Mouse (Mus musculus): ENCODE data around the gene Lax1. TPM values are rescaled to one million over a fixed set of nuclear protein-coding genes. Genes with fewer than 3 reads are reported as not detected.

The Lax1 gene
- total and polyA plus RNA-seq, 3 experiments: 14.2 to 15.6 (median 14.9) TPM

GRCm38 (mm10) chr1:133718296-133718695 lies 28.4 kb upstream of the Lax1 start:
- Histone ChIP-seq H3K4me2 (ENCODE audit: insufficient read depth, low read depth, poor library complexity, severe bottlenecking) (no peak overlapping the region), H3K9me3 (replicated peaks; ENCODE audit: low read length) (no peaks in the 10 kb centered on the region), H3K4me3 (replicated peaks in 1 of 3; ENCODE audit: low read depth in 2 of 3, low read length in 2 of 3, poor library complexity in 1 of 3) (no peak overlapping the region), H3K27me3 (replicated peaks) (no peaks in the 10 kb centered on the region), H3K9ac (ENCODE audit: insufficient read depth, low read depth) (no peak overlapping the region), H3K4me1 (ENCODE audit: control insufficient read depth in 1 of 2, insufficient read depth in 2 of 2) (peaks cover 2 to 6% of the 10 kb centered on the region in 2 experiments; a peak in 3 of 4 replicates), H3K27ac (ENCODE audit: insufficient read depth, low read depth) (no peak overlapping the region), H3K36me3 (replicated peaks in 1 of 2; ENCODE audit: control insufficient read depth in 1 of 2, insufficient read depth in 1 of 2, low read length in 1 of 2) (peaks cover 29 to 81% of the 10 kb centered on the region in 2 experiments), H3K79me2 (replicated peaks; ENCODE audit: control insufficient read depth, extremely low read depth, insufficient read depth, poor library complexity, severe bottlenecking) (no peaks in the 10 kb centered on the region)
- dilution Hi-C loops (cut with MboI; ENCODE audit: extremely low pct_ligation_motif_present, extremely low pct_unique_long_range_greater_than_20kb, low sequenced_read_pairs) (no loop called here), in situ Hi-C loops (cut with MboI; ENCODE audit: low pct_ligation_motif_present, low pct_unique_long_range_greater_than_20kb, low sequenced_read_pairs) (no loop called here)
- no peak for DNase-seq (ENCODE audit: extremely low read depth)
- TF ChIP-seq PAX5 (IDR thresholded peaks at IDR 0.05; ENCODE audit: low read length): no peak
- TF ChIP-seq JUN (IDR thresholded peaks at IDR 0.05; ENCODE audit: insufficient read depth, low read depth, low read length): no peak
- TF ChIP-seq MAFK (IDR thresholded peaks at IDR 0.05; ENCODE audit: insufficient replicate concordance, low read length): no peak
- TF ChIP-seq IRF4 (IDR thresholded peaks at IDR 0.05; ENCODE audit: low read depth, low read length): no peak
- no peak for TF ChIP-seq GABPA (IDR thresholded peaks at IDR 0.05; ENCODE audit: insufficient replicate concordance, low read depth, low read length)
- TF ChIP-seq NELFE (IDR thresholded peaks at IDR 0.05; ENCODE audit: low read depth, low read length): no peak
- TF ChIP-seq ETS1 (conservative IDR thresholded peaks at IDR 0.05; ENCODE audit: low read depth, low read length): no peak
- TF ChIP-seq CHD1 (IDR thresholded peaks at IDR 0.05; ENCODE audit: low read depth, low read length): no peak

DNA sequence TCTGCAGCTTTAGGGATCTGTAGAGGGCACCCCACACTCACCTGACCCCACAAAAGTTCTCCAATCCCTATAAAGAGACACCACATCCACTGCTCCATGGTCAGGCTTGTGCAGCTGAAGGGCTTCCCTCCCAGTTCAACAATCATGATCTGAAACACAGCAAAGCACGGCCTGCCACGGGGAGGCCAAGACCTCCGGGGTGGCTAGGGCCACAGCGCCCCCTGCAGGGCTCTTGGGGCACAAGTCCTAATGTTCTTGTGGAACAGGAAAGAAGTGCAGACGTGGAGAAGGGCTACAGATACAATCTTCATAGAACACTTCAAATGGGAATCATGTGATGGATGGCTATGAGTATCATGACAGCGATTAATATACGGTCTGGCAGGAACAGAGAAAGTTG lies 26.6 kb upstream of the Lax1 start:
- Histone ChIP-seq H3K4me2 (ENCODE audit: insufficient read depth, low read depth, poor library complexity, severe bottlenecking) (no peak overlapping the region), H3K9me3 (replicated peaks; ENCODE audit: low read length) (no peaks in the 10 kb centered on the region), H3K4me1 (ENCODE audit: control insufficient read depth in 1 of 2, insufficient read depth in 2 of 2) (peaks cover 8 to 24% of the 10 kb centered on the region in 2 experiments), H3K79me2 (replicated peaks; ENCODE audit: control insufficient read depth, extremely low read depth, insufficient read depth, poor library complexity, severe bottlenecking) (no peaks in the 10 kb centered on the region), H3K27ac (ENCODE audit: insufficient read depth, low read depth) (no peak overlapping the region), H3K4me3 (replicated peaks in 1 of 3; ENCODE audit: low read depth in 2 of 3, low read length in 2 of 3, poor library complexity in 1 of 3) (no peak overlapping the region), H3K36me3 (replicated peaks in 1 of 2; ENCODE audit: control insufficient read depth in 1 of 2, insufficient read depth in 1 of 2, low read length in 1 of 2) (peaks cover 30 to 85% of the 10 kb centered on the region in 2 experiments), H3K27me3 (replicated peaks) (no peaks in the 10 kb centered on the region), H3K9ac (ENCODE audit: insufficient read depth, low read depth) (no peak overlapping the region)
- peak; percentile 64 to 86; a peak in 3 of 4 replicates for TF ChIP-seq CTCF (conservative IDR thresholded peaks at IDR 0.05 in 1 of 2, IDR thresholded peaks at IDR 0.05 in 1 of 2; ENCODE audit: low read depth in 2 of 2, low read length in 2 of 2)
- no peak for TF ChIP-seq RCOR1 (conservative IDR thresholded peaks at IDR 0.05; ENCODE audit: low read depth, low read length)
- TF ChIP-seq ZNF384 (IDR thresholded peaks at IDR 0.05; ENCODE audit: low read depth, low read length): no peak
- no peak for TF ChIP-seq GABPA (IDR thresholded peaks at IDR 0.05; ENCODE audit: insufficient replicate concordance, low read depth, low read length)
- no peak for TF ChIP-seq MYC (IDR thresholded peaks at IDR 0.05; ENCODE audit: low read depth, low read length)
- no peak for TF ChIP-seq UBTF (IDR thresholded peaks at IDR 0.05; ENCODE audit: low read depth, low read length)
- TF ChIP-seq MAZ (IDR thresholded peaks at IDR 0.05; ENCODE audit: low read depth, low read length): no peak
- no peak for TF ChIP-seq NELFE (IDR thresholded peaks at IDR 0.05; ENCODE audit: low read depth, low read length)
- TF ChIP-seq NRF1 (IDR thresholded peaks at IDR 0.05; ENCODE audit: low read depth, low read length): no peak
- no peak for TF ChIP-seq ZKSCAN1 (IDR thresholded peaks at IDR 0.05; ENCODE audit: borderline replicate concordance, low read depth, low read length)
- TF ChIP-seq RAD21 (IDR thresholded peaks at IDR 0.05; ENCODE audit: low read depth, low read length): peak; percentile 81
- TF ChIP-seq SMC3 (IDR thresholded peaks at IDR 0.05; ENCODE audit: low read depth, low read length): peak; percentile 78
- TF ChIP-seq CHD1 (IDR thresholded peaks at IDR 0.05; ENCODE audit: low read depth, low read length): no peak
- TF ChIP-seq ZC3H11A (IDR thresholded peaks at IDR 0.05; ENCODE audit: low read depth, low read length): 0 out of 2 replicates have a peak, but pooled peaks have one; percentile 6
- TF ChIP-seq E2F4 (IDR thresholded peaks at IDR 0.05; ENCODE audit: insufficient replicate concordance, low read depth, low read length): no peak
- dilution Hi-C loops (cut with MboI; ENCODE audit: extremely low pct_ligation_motif_present, extremely low pct_unique_long_range_greater_than_20kb, low sequenced_read_pairs) (no loop called here), in situ Hi-C loops (cut with MboI; ENCODE audit: low pct_ligation_motif_present, low pct_unique_long_range_greater_than_20kb, low sequenced_read_pairs) (no loop called here)
- DNase-seq (ENCODE audit: extremely low read depth): peak; percentile 65

Measured in CH12.LX (cell line).